Mouse (Mus musculus) lung, adult 18-20 months (tissue): ENCODE measurements around the gene Ddx19a.
"Not testable (repeated sequence)": the region's sequence is repeated elsewhere in the genome, so short reads cannot be mapped to it uniquely, and the experiment has no call there.

Experiments used
- DNase-seq, 2 experiments: peaks; one replicate each; pipeline ENCODE4 v3.0.0; 2022; ENCODE audit warnings: mixed read lengths in 2 of 2

Gene Ddx19a

GRCm38 (mm10) chr8:110969910-110970770 lies 27.5 kb downstream of the Ddx19a start:
- DNase-seq: peak; percentile 91 to 92

- DNase-seq: no peak
Measured at GRCm38 (mm10) chr8:110967326-110967725, 30.3 kb downstream of the Ddx19a start.

GRCm38 (mm10) chr8:110966586-110966985 lies 31.0 kb downstream of the Ddx19a start:
- DNase-seq: peak; percentile 52 to 71

GRCm38 (mm10) chr8:110965594-110965993 lies 32.0 kb downstream of the Ddx19a start:
- peak; percentile 83 to 90 for DNase-seq

- DNase-seq: no peak
Measured at GRCm38 (mm10) chr8:110964666-110965065, 32.9 kb downstream of the Ddx19a start.

GRCm38 (mm10) chr8:110963051-110963450 lies 34.5 kb downstream of the Ddx19a start:
- no peak for DNase-seq

- no peak for DNase-seq
Measured at GRCm38 (mm10) chr8:110959906-110960305, 37.7 kb downstream of the Ddx19a start.

GRCm38 (mm10) chr8:110959071-110959780 lies 38.4 kb downstream of the Ddx19a start:
- DNase-seq: no peak

- DNase-seq: not testable (repeated sequence)
Measured at GRCm38 (mm10) chr8:110958553-110958952, 39.0 kb downstream of the Ddx19a start.

- DNase-seq: no peak
Measured at GRCm38 (mm10) chr8:110958135-110958534, 39.5 kb downstream of the Ddx19a start.

GRCm38 (mm10) chr8:110957471-110957870 lies 40.1 kb downstream of the Ddx19a start:
- DNase-seq: no peak

GRCm38 (mm10) chr8:110956619-110957450 lies 40.8 kb downstream of the Ddx19a start:
- no peak for DNase-seq

- DNase-seq: no peak
Measured at GRCm38 (mm10) chr8:110954776-110955175, 42.8 kb downstream of the Ddx19a start.

- DNase-seq: peak; percentile 29 to 33
Measured at GRCm38 (mm10) chr8:110950065-110950484, 47.5 kb downstream of the Ddx19a start.

- DNase-seq: no peak
Measured at GRCm38 (mm10) chr8:110945716-110946115, 51.9 kb downstream of the Ddx19a start.

GRCm38 (mm10) chr8:110944276-110944876 lies 53.2 kb downstream of the Ddx19a start:
- no peak for DNase-seq

- peak; percentile 81 to 88 for DNase-seq
Measured at GRCm38 (mm10) chr8:110941453-110941948, 56.1 kb downstream of the Ddx19a start.

GRCm38 (mm10) chr8:110940682-110941452 lies 56.7 kb downstream of the Ddx19a start:
- no peak for DNase-seq

GRCm38 (mm10) chr8:110938882-110939589 lies 58.6 kb downstream of the Ddx19a start:
- peak; percentile 61 to 77 for DNase-seq

GRCm38 (mm10) chr8:110936217-110936616 lies 61.4 kb downstream of the Ddx19a start:
- peak in 1 of 2 experiments; percentile 31 for DNase-seq

GRCm38 (mm10) chr8:110933272-110933671 lies 64.3 kb downstream of the Ddx19a start:
- DNase-seq: no peak
